Mouse (Mus musculus) neural tube, embryonic 10.5 days (tissue): ENCODE measurements at regions not wholly inside any gene's neighbourhood (a gene's known extent, or its start where the extent isn't known, plus 50 kb on each side); places are given as distances from the start of the nearest gene placed in this dataset.

ENCODE experiments used
- DNase-seq: peaks from one replicate; pipeline ENCODE4 v3.0.0-alpha.2; 2017; ENCODE audit warnings: low spot score; ENCODE audit errors: extremely low spot score

DNA sequence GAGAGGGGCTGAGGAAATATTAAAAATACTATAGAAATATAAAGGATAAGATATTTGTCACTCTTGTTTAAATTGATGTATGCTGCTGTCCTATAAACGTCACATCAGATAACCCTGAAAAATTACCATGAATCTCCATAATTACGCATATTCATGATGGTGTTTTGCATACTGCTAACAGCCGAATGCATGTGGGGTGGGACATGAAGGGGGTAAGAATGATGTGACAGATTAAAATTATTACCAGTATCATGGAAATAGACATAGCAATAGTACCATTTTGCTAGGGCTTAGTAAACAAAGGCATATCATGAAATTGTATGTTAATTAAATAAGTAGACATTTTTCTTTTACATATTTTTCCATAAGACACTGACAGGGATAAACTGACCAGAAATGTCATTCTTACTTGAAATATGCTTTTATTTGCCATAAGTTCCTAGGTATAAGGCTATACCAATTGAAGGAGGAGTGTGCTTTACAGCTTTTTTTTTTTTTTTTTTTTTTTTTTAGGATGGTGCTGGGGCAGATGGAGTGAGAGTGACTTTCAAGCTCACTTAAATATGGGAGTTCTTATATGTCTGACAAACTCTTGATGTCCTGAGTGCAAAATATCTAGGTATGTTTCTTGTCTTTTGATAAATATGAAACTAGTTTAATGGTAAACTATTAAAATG lies 349.8 kb upstream of the Tmem161b start:
- no peak for DNase-seq

DNA sequence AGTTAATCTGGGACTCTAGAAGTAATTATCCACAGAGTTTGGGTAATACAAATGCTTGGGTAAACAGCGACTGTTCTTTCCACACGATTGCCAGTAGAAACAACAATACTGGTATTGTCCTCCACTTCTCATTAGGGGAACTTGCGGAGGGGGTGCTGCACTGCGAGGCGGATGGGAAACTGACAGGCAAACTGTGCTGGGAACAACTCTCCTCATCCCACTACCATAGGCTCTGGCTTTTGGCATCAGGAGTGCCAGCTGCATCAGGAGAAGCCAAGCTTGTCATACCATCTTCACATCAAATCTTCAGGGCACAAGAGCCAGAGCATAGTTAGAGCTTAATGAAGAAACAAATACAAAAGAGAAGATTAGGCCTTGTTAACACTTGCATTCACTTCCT lies 349.2 kb upstream of the Tmem161b start:
- no peak for DNase-seq

DNA sequence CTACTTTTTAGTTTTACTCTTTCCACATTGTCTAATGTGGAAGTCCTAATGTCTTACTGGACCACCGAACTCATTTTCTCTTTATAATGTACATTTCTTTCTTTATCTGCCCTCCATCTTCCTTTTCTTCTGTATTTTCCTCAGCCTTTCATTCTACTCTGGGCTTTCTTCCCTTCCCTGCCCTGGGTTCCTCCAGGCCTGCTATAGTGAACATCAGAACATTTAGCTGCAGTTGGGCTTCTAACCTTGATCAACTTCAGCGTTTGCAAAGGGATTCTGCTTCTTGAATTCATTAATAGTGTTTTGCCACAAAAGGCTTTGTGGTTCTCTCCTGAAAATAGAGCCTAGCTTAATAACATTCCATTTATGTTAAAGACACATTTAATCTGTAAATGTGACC lies 342.5 kb upstream of the Tmem161b start:
- no peak for DNase-seq

DNA sequence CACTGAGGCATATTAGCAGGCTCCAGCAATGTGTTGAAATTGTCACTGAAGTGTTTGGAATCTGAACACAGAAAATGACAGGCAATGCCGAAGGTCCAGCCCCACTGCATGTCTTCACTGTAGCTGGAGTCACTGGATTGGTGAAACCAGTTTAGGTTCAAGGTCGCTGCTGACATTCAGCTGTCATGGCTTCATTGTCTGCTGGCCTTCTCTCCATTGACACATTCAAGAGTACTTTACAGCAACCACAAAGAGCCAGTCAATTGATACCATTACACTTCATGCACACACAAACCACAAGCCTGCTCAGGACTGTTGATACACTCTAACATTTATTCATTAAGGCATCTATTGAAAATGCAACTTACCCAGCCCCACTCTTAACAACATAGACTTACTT lies 341.8 kb upstream of the Tmem161b start:
- DNase-seq: no peak

DNA sequence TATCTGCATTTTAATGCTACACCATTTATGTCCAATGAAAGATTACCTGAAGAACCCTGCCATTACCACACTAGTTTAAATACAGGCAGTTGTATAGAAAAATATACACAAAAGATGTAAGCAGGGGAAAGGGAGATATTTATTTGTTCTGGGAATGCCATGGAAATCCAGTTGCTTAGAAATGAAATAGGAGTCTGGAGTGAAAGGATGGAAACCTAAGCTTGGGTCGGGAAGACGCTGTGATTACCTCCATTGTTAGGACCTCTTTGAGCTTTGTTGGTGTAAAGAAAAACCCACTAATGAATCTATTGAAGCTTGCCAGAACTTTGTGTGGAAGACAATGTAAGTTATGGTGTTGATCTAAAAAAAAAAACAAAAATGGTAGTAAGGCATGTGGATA lies 341.3 kb upstream of the Tmem161b start:
- DNase-seq: no peak

DNA sequence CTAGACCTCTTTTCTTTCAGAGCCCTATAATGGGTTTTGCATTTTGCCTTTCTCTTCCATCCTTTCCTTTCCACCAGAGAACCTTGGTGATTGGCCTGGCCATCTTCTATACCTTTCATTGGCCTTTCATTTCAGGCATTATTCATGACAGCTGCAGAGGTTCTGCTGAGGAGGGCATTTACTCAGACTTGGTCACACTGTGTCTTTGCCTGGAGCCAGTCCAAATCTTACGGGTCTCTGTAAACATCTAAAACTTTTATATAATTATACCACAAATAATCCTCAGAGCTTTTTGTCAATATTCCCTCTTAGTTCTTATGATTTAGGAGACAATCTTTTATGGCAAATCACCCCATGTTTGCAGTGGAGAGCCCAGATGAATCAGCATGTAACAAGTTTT lies 339.3 kb upstream of the Tmem161b start:
- DNase-seq: no peak

DNA sequence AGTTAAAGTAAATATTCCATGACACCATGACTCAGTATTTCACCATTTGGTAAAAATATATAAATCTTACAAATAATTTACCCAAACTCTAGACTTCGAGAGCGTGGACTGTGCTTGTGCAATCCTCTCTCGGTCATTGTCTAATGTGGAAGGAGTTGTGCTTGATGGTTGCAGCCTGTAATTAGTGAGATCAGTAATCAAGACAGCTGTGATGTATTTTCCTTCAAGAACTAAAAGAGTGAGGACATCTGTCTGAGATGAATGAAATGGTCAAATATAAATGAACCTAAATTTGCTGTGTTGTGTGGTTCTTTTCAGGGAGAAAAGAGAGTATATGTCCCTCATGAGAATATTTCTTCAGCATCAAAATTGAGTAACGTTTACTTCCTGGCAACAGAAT lies 338.3 kb upstream of the Tmem161b start:
- no peak for DNase-seq

DNA sequence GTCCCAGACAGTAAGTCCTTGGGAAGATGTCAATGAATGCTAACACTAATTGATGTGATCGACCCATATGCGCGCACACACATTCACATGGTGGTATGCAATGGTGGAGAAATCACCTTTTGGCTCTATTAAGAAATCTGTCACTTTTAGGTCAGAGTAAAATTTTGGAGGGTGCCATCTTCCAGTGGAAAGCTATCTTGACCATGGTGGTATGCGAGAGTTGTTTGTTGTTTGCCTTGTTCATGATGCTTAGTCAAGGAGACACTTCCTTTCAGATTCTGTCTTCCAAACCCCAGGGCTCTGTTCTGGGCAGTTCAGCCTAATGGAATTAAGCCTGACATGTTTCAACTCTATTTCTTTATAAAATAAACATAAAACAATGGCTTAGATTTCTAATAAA lies 337.9 kb upstream of the Tmem161b start:
- no peak for DNase-seq

DNA sequence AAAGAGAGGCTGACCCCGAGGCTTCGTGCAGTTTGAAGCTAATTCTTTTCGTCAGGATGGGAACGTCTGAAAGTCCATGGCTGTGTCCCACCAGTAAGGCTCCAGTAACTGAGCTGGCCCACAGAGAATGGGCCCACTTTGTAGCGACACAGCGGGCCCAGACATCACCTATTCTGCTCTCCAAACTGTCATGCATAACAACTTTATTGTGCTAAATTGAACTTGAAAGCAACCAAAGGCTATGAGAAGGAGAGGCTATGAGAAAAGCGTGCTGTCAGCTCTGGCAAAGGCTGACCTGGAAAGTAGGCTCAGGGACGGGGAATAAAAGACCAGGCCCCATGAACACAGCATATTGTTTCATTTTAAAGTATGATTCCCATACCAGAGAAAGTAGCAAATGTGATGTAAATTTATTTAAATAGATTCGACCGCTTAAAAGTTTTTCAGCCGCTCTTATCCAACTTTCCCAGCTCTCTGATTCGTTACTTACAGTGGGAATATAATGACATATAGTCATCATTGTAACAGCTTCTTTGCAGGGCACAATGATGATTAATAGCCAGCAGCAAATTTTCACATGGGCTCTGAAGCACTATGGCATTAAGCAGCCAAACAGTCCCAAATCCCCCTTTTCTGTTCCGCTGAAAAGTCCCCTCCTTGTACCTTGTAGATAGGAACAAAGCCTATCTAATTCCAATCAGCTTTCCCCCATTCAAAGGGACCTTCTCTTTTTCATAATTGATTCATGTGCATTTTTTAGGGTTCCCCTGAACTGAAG lies 337.1 kb upstream of the Tmem161b start:
- no peak for DNase-seq

DNA sequence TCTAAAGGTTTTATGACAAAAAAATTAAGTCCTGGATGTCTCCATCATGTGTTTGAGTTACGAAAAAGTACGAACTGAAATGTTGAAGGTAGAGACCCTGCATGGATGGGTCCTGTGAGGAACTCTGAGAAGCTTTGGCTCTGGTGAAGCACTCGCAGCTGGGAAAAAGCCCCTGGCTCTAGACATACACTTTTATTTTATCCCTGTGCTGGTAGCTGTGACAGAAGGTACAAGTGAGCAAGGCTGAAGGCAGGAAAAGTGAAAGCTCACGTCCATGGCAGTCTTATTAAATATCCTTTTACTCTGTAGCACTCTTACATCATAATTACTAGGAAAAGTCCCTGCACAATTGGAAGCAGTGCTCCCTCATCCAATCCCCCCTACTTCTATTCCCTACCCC lies 336.4 kb upstream of the Tmem161b start:
- DNase-seq: no peak

DNA sequence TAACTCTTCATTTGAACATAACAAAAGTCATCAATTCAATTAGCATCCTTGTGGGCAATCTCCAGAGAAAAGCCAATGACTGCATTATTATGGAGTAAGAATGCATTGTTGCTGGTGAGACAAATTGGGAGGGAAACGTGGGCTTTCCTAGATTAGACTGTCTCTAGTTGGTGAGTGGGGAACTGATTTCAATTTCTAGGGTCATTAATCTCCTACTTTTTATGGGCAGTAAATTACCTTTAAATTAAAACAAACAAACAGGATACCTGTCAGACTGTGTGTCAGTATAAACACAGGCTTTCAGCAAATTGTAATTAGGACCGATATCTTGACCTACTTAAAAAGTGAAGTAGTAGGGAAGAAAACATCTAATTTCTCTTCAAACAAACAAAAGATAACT lies 307.4 kb upstream of the Tmem161b start:
- DNase-seq: no peak

DNA sequence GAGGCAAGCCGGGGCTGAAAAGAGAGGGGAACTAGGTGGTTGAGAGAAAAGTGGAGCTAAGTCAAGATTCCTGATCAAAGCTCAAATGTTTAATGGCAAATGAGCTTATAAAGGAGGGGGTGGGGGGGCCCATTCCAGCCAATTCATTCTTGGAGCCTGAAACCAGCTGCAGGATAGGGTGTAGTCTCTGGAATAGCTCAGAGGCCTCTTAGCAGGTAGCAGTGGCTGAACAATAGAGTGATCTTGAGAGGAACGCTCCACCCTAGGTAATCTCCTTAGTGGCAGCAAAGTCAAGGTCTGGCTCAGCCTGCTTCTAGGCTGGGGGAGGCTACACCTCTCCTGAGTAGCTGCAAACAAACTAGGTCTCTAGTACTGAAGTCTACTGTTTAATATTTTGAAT lies 289.3 kb upstream of the Tmem161b start:
- no peak for DNase-seq

DNA sequence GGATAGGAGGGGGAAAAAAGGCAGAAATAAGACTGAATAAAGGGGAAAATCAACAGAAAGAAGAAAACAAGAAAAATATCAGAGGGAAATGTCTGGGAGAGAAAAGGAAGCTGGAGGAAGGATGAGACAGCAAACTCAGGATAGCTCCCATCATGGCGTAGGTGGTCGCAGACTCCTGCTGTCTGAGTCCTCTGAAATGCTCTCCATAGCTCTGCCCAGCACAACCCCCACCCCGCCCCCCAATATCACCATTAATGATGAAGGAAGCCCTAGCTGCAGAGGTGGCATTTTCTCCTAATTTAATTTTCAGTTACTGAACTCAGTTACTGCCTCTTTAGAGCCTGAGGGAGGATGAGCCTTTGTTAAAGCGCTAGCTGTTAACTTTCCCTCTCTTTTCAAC lies 275.6 kb upstream of the Tmem161b start:
- no peak for DNase-seq

DNA sequence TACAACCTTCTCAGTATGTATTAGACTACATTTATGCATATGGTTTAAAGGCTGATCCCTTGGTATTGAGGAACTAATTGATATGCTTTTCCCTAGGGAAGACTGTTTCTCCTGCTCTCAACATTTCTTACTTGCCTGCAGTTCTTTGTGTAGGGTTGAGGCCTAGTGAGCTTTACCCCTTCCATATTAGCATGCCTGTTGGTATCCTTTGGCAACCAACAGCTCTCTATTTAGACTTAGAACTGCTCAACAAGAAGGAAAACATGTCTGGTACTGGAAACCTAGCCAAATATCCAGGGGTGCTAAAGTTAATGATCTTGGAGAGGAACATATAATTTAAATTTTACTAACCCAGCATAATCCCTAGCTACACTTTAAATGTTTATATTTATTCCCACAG lies 270.9 kb upstream of the Tmem161b start:
- DNase-seq: no peak

DNA sequence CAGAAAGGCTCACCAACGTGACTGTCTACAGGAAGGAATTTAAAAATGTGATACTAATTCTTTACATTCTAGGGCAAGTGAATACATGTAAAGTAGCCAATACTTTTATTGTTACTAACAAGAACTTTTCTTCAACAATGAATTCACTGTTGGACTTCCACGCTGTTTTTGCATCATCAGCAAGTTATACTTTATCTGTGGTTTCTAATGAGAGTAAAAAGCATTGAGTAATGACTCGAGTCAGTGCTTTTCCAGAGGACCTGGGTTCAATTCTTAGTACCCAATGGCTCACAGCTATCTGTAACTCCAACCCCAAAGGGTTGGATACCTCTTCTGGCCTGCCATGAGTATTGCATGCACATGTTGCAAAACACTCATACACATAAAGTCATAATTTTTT lies 270.3 kb upstream of the Tmem161b start:
- DNase-seq: no peak

DNA sequence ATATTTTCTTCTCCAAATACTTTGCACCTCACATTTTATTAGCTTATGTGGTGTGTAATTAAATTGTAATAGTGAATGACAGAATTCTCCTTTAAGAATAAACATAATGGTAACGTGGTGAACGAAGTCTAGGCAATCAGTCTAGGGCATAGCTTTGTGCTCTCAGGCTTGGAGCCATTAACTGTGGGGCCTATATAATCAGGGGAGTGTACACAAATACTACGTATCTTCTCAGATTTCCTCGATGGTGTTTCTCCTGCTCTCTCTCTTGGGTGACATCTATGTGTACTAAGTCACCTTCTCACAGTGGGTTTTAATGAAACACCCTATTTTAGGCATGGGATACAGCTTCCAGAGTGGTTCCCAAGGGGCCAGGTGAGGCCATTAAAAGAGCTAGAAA lies 269.7 kb upstream of the Tmem161b start:
- DNase-seq: no peak

DNA sequence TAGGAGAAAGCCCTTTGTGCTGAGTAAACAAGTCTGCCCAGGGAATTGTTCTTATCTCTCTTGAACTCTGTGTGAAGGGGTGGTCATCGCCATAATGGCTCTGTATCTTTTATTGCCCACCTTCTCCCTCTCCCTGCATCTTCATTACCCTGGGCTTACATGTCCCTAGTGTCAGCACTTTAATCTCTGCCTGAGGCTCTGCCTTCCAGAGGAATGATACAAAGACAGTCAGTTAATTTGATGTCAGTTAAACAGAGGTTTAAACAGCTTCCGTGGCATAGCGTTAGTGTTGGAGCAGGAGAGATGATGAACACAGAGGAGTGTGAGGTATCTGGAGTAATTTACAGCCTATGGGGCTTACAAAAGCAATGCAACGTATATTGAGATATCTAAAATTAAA lies 269.2 kb upstream of the Tmem161b start:
- DNase-seq: no peak

DNA sequence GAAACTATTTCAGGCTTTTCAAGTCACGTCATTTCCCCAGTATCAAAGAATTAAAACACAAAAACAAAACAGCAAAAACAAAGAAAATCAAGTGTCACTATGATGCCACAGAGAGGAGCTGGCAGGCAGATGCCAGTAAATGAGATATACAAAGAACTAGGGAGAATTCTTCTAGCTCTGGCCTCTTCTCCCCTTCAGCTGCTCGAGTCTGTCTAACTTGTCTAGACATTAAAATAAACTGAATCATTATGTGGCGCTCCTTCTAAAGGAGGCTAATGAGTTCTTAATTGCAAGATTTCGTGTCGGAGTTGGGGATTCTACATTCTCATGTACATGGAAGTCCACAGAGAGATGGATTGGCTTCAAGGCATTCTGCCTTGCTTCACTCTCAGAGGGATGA lies 266.4 kb upstream of the Tmem161b start:
- no peak for DNase-seq

DNA sequence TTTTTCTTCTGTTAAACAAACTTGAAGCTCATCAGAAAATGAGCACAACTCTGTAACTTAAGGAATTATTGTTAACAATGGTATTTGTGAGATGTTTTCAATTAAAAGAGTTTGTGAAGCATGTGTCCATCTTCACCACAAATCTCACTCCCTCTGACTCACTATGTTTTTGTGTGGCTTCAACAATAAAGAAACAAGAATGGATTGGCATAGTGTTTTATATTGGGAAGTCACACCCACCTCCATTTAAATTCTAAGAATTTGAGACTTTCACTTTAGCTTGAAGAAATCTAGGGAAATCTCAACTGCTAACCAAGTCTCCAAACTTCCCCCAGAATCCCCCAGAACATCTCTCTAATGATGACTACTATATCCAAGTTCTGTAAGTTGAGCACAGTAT lies 243.6 kb upstream of the Tmem161b start:
- DNase-seq: no peak

DNA sequence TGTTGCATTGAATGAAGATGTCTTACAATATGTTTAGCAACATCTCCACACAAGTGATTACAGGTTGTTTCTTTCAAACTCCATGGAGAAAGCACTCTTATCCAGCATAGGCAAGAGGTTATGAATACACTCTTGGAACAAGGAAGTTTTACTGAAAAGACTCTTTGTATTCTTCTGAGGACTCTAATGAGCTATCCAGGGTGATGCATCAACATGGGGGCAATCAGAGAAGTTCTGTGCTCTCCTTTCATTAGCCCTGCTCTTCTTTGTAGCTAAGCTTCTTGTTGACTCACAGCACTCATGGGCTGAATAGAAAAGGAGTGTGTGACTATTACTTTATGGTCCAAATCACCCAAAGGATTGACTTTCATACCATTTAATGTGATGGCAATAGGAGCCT lies 242.6 kb upstream of the Tmem161b start:
- no peak for DNase-seq

DNA sequence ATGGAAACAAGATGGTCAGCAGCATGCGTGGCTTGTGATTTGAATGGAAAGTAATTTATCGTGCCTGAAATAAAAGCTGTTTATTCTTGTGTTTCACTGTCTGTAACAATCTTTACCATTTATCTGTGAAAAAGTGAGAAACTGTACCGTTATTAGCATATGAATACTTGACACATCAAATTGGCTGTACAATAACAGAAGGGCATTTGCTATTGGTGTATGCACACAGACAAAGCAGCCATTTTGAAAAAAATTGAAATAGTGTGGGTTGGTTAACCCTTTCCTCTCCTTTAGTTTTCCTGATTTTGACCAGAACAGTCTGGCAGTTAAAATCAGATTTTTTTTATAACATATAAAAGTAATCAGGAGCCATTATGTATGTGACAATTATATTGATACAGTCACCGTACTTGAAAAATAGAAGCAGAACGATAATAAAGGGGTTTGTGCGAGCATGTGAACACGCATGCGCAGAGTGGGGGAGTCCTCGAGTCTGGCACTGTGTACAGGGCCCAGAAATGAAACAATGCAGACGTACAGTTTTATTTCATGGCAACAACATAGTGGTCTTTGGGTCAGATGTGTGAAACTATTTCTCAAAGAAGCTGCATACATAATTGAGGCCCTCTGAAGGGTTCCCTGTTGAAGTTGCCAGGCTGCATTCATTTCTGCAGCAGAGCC lies 237.3 kb upstream of the Tmem161b start:
- DNase-seq: no peak

DNA sequence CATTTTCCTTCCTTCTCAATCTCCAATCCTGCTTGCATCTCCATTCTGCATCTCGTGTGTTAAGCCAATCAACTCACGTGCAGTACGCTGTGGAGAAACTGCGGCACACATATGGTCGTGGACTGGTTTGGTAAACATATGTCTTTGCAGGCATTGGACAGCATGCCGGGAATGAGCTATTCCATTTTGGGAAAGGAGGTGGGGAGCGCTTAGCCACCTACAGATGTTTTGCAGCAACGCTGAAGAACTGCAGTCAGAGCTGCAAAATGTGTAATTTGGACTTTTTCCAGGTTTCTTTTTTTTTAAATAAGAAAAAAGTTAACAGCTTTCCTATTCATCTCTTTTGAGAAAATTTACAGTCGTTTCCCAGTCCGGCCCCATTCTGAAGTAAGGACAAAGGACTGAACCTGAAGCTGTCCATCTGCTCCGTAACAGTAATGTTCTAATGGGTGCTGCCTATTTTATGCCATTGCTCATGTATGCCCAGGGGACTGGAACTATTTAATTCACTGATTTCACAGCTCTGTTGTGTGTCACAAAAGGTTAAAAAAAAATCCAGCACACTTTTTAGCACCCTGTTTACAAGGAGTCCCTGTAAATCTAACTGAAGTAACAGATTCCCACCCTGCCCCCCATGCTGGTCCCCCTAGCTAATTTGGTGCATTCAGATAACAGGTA lies 234.2 kb upstream of the Tmem161b start:
- DNase-seq: peak; percentile 33
